Mouse (Mus musculus) liver, embryonic 16.5 days (tissue): ENCODE data around the gene Gbf1. TPM values are rescaled to one million over a fixed set of nuclear protein-coding genes. Genes with fewer than 3 reads are reported as not detected.
A peak's percentile ranks its signal among the peaks of the same experiment; 100 is the strongest.

ENCODE experiments used
- ATAC-seq: fragments of 200-750 bp; cut with Nextera tagmentation; 2 replicates; pipeline ENCODE4 v1.8.0; 2017; ENCODE audit warnings: low read depth, mild to moderate bottlenecking, moderate number of reproducible peaks, moderate library complexity
- H3K27ac ChIP-seq: fragments of 300-500 bp; sonication (generic); 2 replicates; pipeline ENCODE4 v1.5.1; 2014; ENCODE audit warnings: mild to moderate bottlenecking, low read length
- H3K27me3 ChIP-seq: fragments of 300-500 bp; sonication (generic); 2 replicates; pipeline ENCODE4 v1.6.1; 2014; ENCODE audit warnings: low read depth, low read length, mixed read lengths; ENCODE audit not compliant: control insufficient read depth, insufficient read depth
- H3K36me3 ChIP-seq: fragments of 300-500 bp; sonication (generic); 2 replicates; pipeline ENCODE4 v1.6.1; 2014; ENCODE audit warnings: mild to moderate bottlenecking; ENCODE audit not compliant: control insufficient read depth, insufficient read depth
- H3K4me1 ChIP-seq: fragments of 300-500 bp; sonication (generic); 2 replicates; pipeline ENCODE4 v1.6.1; 2014; ENCODE audit warnings: low read depth, low read length, mixed read lengths; ENCODE audit not compliant: control insufficient read depth
- H3K4me2 ChIP-seq: fragments of 300-500 bp; sonication (generic); 2 replicates; pipeline ENCODE4 v1.6.1; 2014; ENCODE audit warnings: low read depth, low read length, mixed read lengths
- H3K4me3 ChIP-seq: fragments of 300-500 bp; sonication (generic); 2 replicates; pipeline ENCODE4 v1.5.1; 2014; ENCODE audit warnings: low read depth, mild to moderate bottlenecking, low read length
- H3K9ac ChIP-seq: fragments of 300-500 bp; sonication (generic); 2 replicates; pipeline ENCODE4 v1.6.1; 2014; ENCODE audit warnings: low read depth, low read length
- H3K9me3 ChIP-seq: fragments of 300-500 bp; sonication (generic); replicated peaks from 2 replicates; pipeline ENCODE4 v1.6.1; 2016; ENCODE audit warnings: low read length; ENCODE audit not compliant: control insufficient read depth
- WGBS: fragments of 180-500 bp; shearing (Covaris S2); extraction: QIAGEN DNeasy Blood & Tissue Kit; methylation state at CpG from one replicate; pipeline ENCODE4 v1.1.7; 2014; ENCODE audit not compliant: insufficient replicate concordance; 5-methylcytosine and 5-hydroxymethylcytosine counted together
- polyA plus RNA-seq: library from polyadenylated mRNA; unstranded; fragments of >200 nt; fragmentation: Nextera tagmentation; extraction: Ambion mirVana; gene quantifications from 2 replicates; pipeline ENCODE4 v1.2.1, GENCODE M21; 2015

Gbf1 gene
- polyA plus RNA-seq, 1 experiment from 2014 or later: 14.8 TPM

DNA sequence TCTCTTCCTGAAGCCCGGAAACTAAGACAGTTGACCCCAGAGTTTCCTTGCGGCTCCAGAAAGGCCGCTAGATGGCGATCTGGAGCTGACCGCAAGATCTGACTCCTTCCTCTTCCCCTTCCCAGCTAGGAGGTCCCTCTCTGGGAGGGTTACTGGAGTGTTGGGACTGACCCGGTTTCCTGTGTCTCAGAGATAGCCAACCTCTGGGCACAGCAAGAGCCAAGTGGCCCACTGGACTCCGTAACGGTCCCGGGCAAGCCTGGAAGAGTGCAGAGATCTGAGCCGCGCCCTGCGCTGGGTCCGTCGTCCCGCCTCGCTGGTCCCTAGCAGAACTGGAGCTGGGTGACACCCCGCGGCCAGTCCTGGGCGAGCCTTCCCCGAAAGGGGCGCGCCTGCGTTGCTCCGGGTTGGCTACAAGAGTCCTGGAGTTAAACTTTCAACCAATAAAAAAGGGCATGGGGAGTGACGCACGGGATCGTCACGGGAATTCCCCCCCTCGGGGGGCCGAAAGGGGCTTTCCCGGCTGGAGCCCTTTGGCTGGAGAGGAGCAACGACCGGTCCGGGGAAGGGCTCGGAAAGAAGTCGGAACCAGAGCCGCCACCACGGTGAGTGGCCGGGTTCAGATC lies 152.0 kb downstream of the Gbf1 start, which contains the start of gene Nfkb2:
Nfkb2 (plus strand) TSS at position 105 of the 626 bp plus-strand sequence.
- Histone ChIP-seq H3K27me3 (no peaks in the 10 kb centered on the region; the same call in 1 of the 2 replicates), H3K4me1 (peaks cover 30% of the 10 kb centered on the region), H3K9me3 (no peaks in the 10 kb centered on the region), H3K4me3 (peak within 1 kb of the TSS; percentile 83), H3K27ac (peak within 1 kb of the TSS; percentile 83), H3K9ac (peak within 1 kb of the TSS; percentile 79), H3K36me3 (no peaks in the 10 kb centered on the region; the same call in 1 of the 2 replicates), H3K4me2 (peak within 1 kb of the TSS; percentile 99)
- under 1% methylated on average over 39 of the region's 39 CpGs for WGBS
- peak; percentile 89 for ATAC-seq

DNA sequence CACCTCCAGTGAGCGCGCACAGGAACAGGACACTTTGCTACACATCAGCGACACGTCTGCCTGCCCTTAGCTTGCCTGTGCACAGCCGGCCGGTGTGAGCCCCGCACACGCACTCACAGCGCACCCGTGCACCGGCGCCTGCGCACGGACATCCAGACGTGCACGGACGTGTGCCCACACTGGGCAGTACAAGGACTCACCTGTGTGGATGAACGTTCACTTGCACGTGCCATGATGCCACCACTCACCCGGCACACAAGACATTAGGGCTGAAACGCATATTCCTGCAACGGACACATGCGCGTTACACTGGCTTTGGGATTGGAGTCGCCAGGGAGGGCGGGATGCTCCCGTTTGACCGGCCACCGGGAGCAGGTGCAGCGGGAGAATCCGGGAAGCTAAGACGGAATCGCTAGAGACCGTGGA lies 152.6 kb downstream of the Gbf1 start:
- Histone ChIP-seq H3K36me3 (no peaks in the 10 kb centered on the region; the same call in 1 of the 2 replicates), H3K9ac (peak overlapping the region; percentile 79), H3K27ac (peak overlapping the region; percentile 83), H3K4me3 (peak overlapping the region; percentile 83), H3K9me3 (no peaks in the 10 kb centered on the region), H3K4me1 (peaks cover 31% of the 10 kb centered on the region), H3K27me3 (no peaks in the 10 kb centered on the region; the same call in 1 of the 2 replicates), H3K4me2 (peak overlapping the region; percentile 99)
- peak; percentile 40 for ATAC-seq
- WGBS: under 1% methylated on average over 34 of the region's 34 CpGs

- Histone ChIP-seq H3K4me2 (peak overlapping the region; percentile 99), H3K9me3 (no peaks in the 10 kb centered on the region), H3K9ac (peak overlapping the region; percentile 79), H3K27ac (peak overlapping the region; percentile 83), H3K4me3 (peak overlapping the region; percentile 83), H3K4me1 (peaks cover 31% of the 10 kb centered on the region), H3K27me3 (no peaks in the 10 kb centered on the region; the same call in 1 of the 2 replicates), H3K36me3 (peaks cover 2% of the 10 kb centered on the region)
- under 1% methylated on average over 43 of the region's 43 CpGs for WGBS
- ATAC-seq: peak; percentile 75
Observed at GRCm38 (mm10) chr19:46305432-46306267, 153.3 kb downstream of the Gbf1 start.

DNA sequence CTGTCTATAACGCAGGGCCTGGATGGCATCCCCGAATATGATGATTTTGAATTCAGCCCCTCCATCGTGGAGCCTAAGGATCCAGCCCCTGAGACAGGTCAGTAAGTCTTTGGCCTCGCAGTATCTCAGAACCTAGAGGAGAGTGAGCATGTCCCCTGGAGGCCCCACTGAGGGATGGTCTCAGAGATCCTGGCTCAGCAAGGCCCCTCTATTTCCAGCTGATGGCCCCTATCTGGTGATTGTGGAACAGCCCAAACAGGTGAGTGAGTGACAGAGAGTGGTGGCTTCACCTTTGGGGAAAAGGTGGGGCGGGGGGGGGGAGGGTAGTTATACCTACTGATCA lies 153.9 kb downstream of the Gbf1 start:
- Histone ChIP-seq H3K36me3 (peaks cover 4% of the 10 kb centered on the region), H3K9ac (peak overlapping the region; percentile 79), H3K27me3 (no peaks in the 10 kb centered on the region; the same call in 1 of the 2 replicates), H3K4me2 (peak overlapping the region; percentile 99), H3K27ac (peak overlapping the region; percentile 72), H3K4me3 (peak overlapping the region; percentile 83), H3K4me1 (peaks cover 31% of the 10 kb centered on the region), H3K9me3 (no peaks in the 10 kb centered on the region)
- ATAC-seq: no peak
- WGBS: 61% methylated on average over 5 of the region's 5 CpGs

GRCm38 (mm10) chr19:46306751-46307289 lies 154.5 kb downstream of the Gbf1 start:
- H3K27ac ChIP-seq: no peak overlapping the region
- H3K27me3 ChIP-seq: no peaks in the 10 kb centered on the region; the same call in 1 of the 2 replicates
- H3K4me1 ChIP-seq: peaks cover 31% of the 10 kb centered on the region
- WGBS: 92% methylated on average over 9 of the region's 9 CpGs
- no peak overlapping the region for H3K9ac ChIP-seq
- H3K4me2 ChIP-seq: no peak overlapping the region
- peaks cover 6% of the 10 kb centered on the region for H3K36me3 ChIP-seq
- H3K4me3 ChIP-seq: no peak overlapping the region
- ATAC-seq: no peak
- H3K9me3 ChIP-seq: no peaks in the 10 kb centered on the region

- Histone ChIP-seq H3K4me1 (peaks cover 31% of the 10 kb centered on the region), H3K27me3 (no peaks in the 10 kb centered on the region; the same call in 1 of the 2 replicates), H3K27ac (no peak overlapping the region), H3K9me3 (no peaks in the 10 kb centered on the region), H3K4me3 (no peak overlapping the region), H3K4me2 (no peak overlapping the region), H3K36me3 (peaks cover 6% of the 10 kb centered on the region), H3K9ac (no peak overlapping the region)
- WGBS: 83% methylated on average over 16 of the region's 16 CpGs
- no peak for ATAC-seq
Observed at GRCm38 (mm10) chr19:46307781-46308180, 155.5 kb downstream of the Gbf1 start.

- no peak for ATAC-seq
- H3K27me3 ChIP-seq: no peaks in the 10 kb centered on the region; the same call in 1 of the 2 replicates
- H3K9ac ChIP-seq: no peak overlapping the region
- H3K4me3 ChIP-seq: no peak overlapping the region
- no peaks in the 10 kb centered on the region for H3K9me3 ChIP-seq
- H3K36me3 ChIP-seq: peaks cover 6% of the 10 kb centered on the region
- peaks cover 33% of the 10 kb centered on the region for H3K4me1 ChIP-seq
- H3K4me2 ChIP-seq: peak overlapping the region; percentile 80
- no peak overlapping the region for H3K27ac ChIP-seq
- WGBS: 77% methylated on average over 16 of the region's 16 CpGs
Observed at GRCm38 (mm10) chr19:46308303-46308702, 156.0 kb downstream of the Gbf1 start.

GRCm38 (mm10) chr19:46308706-46309435 lies 156.6 kb downstream of the Gbf1 start:
- ATAC-seq: 0 out of 2 replicates have a peak, but pooled peaks have one; percentile 14
- peak overlapping the region; percentile 56 for H3K4me3 ChIP-seq
- 1% methylated on average over 47 of the region's 47 CpGs for WGBS
- H3K4me2 ChIP-seq: peak overlapping the region; percentile 80
- H3K9me3 ChIP-seq: no peaks in the 10 kb centered on the region
- H3K4me1 ChIP-seq: peaks cover 36% of the 10 kb centered on the region
- no peak overlapping the region for H3K27ac ChIP-seq
- peak overlapping the region; percentile 60 for H3K9ac ChIP-seq
- peaks cover 6% of the 10 kb centered on the region for H3K36me3 ChIP-seq
- H3K27me3 ChIP-seq: no peaks in the 10 kb centered on the region; the same call in 1 of the 2 replicates
